Mouse (Mus musculus) hindbrain, embryonic 15.5 days (tissue): ENCODE measurements at regions not wholly inside any gene's neighbourhood (a gene's known extent, or its start where the extent isn't known, plus 50 kb on each side); places are given as distances from the start of the nearest gene placed in this dataset.

Source experiments
- ATAC-seq: fragments of 200-750 bp; cut with Nextera tagmentation; 2 replicates; pipeline ENCODE4 v1.8.0; 2017; ENCODE audit warnings: low read depth, moderate number of reproducible peaks, moderate TSS enrichment; ENCODE audit not compliant: low FRiP score
- H3K27ac ChIP-seq: fragments of 300-500 bp; sonication (generic); replicated peaks from 2 replicates; pipeline ENCODE4 v1.5.1; 2015; ENCODE audit warnings: mild to moderate bottlenecking, inconsistent platforms
- H3K27me3 ChIP-seq: fragments of 300-500 bp; sonication (generic); 2 replicates; pipeline ENCODE4 v1.6.1; 2015; ENCODE audit warnings: control low read depth, inconsistent platforms
- H3K36me3 ChIP-seq: fragments of 300-500 bp; sonication (generic); 2 replicates; pipeline ENCODE4 v1.6.1; 2015; ENCODE audit warnings: control low read depth, inconsistent platforms
- H3K4me1 ChIP-seq: fragments of 300-500 bp; sonication (generic); replicated peaks from 2 replicates; pipeline ENCODE4 v1.6.1; 2015; ENCODE audit warnings: control low read depth, inconsistent platforms
- H3K4me2 ChIP-seq: fragments of 300-500 bp; sonication (generic); 2 replicates; pipeline ENCODE4 v1.6.1; 2015; ENCODE audit warnings: moderate library complexity, mild to moderate bottlenecking, inconsistent platforms
- H3K4me3 ChIP-seq: fragments of 300-500 bp; sonication (generic); 2 replicates; pipeline ENCODE4 v1.5.1; 2015; ENCODE audit warnings: mild to moderate bottlenecking, inconsistent platforms
- H3K9ac ChIP-seq: fragments of 300-500 bp; sonication (generic); 2 replicates; pipeline ENCODE4 v1.6.1; 2015; ENCODE audit warnings: inconsistent platforms
- H3K9me3 ChIP-seq: fragments of 300-500 bp; sonication (generic); 2 replicates; pipeline ENCODE4 v1.6.1; 2016; ENCODE audit warnings: control low read depth, inconsistent platforms
- WGBS: fragments of 180-500 bp; shearing (Covaris S2); methylation state at CpG from one replicate; pipeline ENCODE4 v1.1.7; 2015; 5-methylcytosine and 5-hydroxymethylcytosine counted together

GRCm38 (mm10) chr11:19456577-19456976, 437.8 kb upstream of the Meis1 start:
- Histone ChIP-seq H3K4me1 (no peaks in the 10 kb centered on the region), H3K27me3 (no peaks in the 10 kb centered on the region), H3K9ac (no peak overlapping the region), H3K4me3 (no peak overlapping the region), H3K36me3 (no peaks in the 10 kb centered on the region), H3K27ac (no peak overlapping the region), H3K9me3 (no peaks in the 10 kb centered on the region), H3K4me2 (no peak overlapping the region)
- WGBS = 97% methylated on average over 1 of the region's 1 CpGs
- ATAC-seq = no peak

- no peak overlapping the region for H3K4me2 ChIP-seq
- peak; percentile 48 for ATAC-seq
- no peak overlapping the region for H3K9ac ChIP-seq
- H3K36me3 ChIP-seq = no peaks in the 10 kb centered on the region
- no peaks in the 10 kb centered on the region for H3K9me3 ChIP-seq
- 46% methylated on average over 6 of the region's 6 CpGs for WGBS
- no peaks in the 10 kb centered on the region for H3K27me3 ChIP-seq
- H3K4me1 ChIP-seq = peaks cover 6% of the 10 kb centered on the region; the same call in 1 of the 2 replicates
- no peak overlapping the region for H3K27ac ChIP-seq
- no peak overlapping the region for H3K4me3 ChIP-seq
These were observed 445.1 kb upstream of the Meis1 start for GRCm38 (mm10) chr11:19463730-19464358.

- Histone ChIP-seq H3K9me3 (no peaks in the 10 kb centered on the region), H3K27ac (no peak overlapping the region), H3K9ac (no peak overlapping the region), H3K36me3 (no peaks in the 10 kb centered on the region), H3K27me3 (no peaks in the 10 kb centered on the region), H3K4me1 (peaks cover 6% of the 10 kb centered on the region; the same call in 1 of the 2 replicates), H3K4me3 (no peak overlapping the region), H3K4me2 (no peak overlapping the region)
- 81% methylated on average over 3 of the region's 3 CpGs for WGBS
- no peak for ATAC-seq
These were observed 449.6 kb upstream of the Meis1 start for GRCm38 (mm10) chr11:19468373-19468772.

GRCm38 (mm10) chr11:19468803-19469202, 450.0 kb upstream of the Meis1 start:
- no peaks in the 10 kb centered on the region for H3K27me3 ChIP-seq
- 97% methylated on average over 3 of the region's 3 CpGs for WGBS

GRCm38 (mm10) chr11:19470648-19471341, 452.0 kb upstream of the Meis1 start:
- Histone ChIP-seq H3K27me3 (no peaks in the 10 kb centered on the region), H3K4me1 (peaks cover 10% of the 10 kb centered on the region), H3K4me2 (no peak overlapping the region), H3K4me3 (no peak overlapping the region), H3K27ac (no peak overlapping the region), H3K9ac (no peak overlapping the region), H3K36me3 (no peaks in the 10 kb centered on the region), H3K9me3 (no peaks in the 10 kb centered on the region)
- WGBS = 89% methylated on average over 5 of the region's 5 CpGs
- no peak for ATAC-seq

More at GRCm38 (mm10) chr11:19468803-19469202, 450.0 kb upstream of the Meis1 start:
- Histone ChIP-seq H3K9me3 (no peaks in the 10 kb centered on the region), H3K4me3 (no peak overlapping the region), H3K4me2 (no peak overlapping the region), H3K9ac (no peak overlapping the region), H3K27ac (no peak overlapping the region), H3K36me3 (no peaks in the 10 kb centered on the region), H3K4me1 (peaks cover 3% of the 10 kb centered on the region; the same call in 1 of the 2 replicates)
- no peak for ATAC-seq

- Histone ChIP-seq H3K27ac (no peak overlapping the region), H3K36me3 (no peaks in the 10 kb centered on the region), H3K27me3 (no peaks in the 10 kb centered on the region), H3K4me1 (peaks cover 12% of the 10 kb centered on the region), H3K9me3 (no peaks in the 10 kb centered on the region), H3K9ac (no peak overlapping the region), H3K4me2 (peak overlapping the region; percentile 54), H3K4me3 (peak overlapping the region; percentile 21)
- peak; percentile 80 for ATAC-seq
- WGBS = 14% methylated on average over 18 of the region's 18 CpGs
These were observed 448.9 kb upstream of the Spred2 start for GRCm38 (mm10) chr11:19475068-19475786.

GRCm38 (mm10) chr11:19493089-19493756, 431.0 kb upstream of the Spred2 start:
- Histone ChIP-seq H3K27me3 (no peaks in the 10 kb centered on the region), H3K9ac (no peak overlapping the region), H3K4me3 (no peak overlapping the region), H3K4me1 (no peaks in the 10 kb centered on the region), H3K36me3 (no peaks in the 10 kb centered on the region), H3K9me3 (no peaks in the 10 kb centered on the region), H3K4me2 (no peak overlapping the region), H3K27ac (no peak overlapping the region)
- 84% methylated on average over 2 of the region's 2 CpGs for WGBS
- no peak for ATAC-seq

GRCm38 (mm10) chr11:19521721-19522120, 402.5 kb upstream of the Spred2 start:
- no peak for ATAC-seq
- Histone ChIP-seq H3K4me1 (0 out of 2 replicates have a peak, but pooled peaks cover 3% of the 10 kb centered on the region), H3K9me3 (no peaks in the 10 kb centered on the region), H3K27me3 (no peaks in the 10 kb centered on the region), H3K4me2 (no peak overlapping the region), H3K9ac (no peak overlapping the region), H3K27ac (no peak overlapping the region), H3K36me3 (no peaks in the 10 kb centered on the region), H3K4me3 (no peak overlapping the region)
- WGBS = 76% methylated on average over 3 of the region's 3 CpGs

- Histone ChIP-seq H3K4me2 (no peak overlapping the region), H3K9me3 (no peaks in the 10 kb centered on the region), H3K27me3 (no peaks in the 10 kb centered on the region), H3K36me3 (no peaks in the 10 kb centered on the region), H3K4me3 (no peak overlapping the region), H3K4me1 (peaks cover 7% of the 10 kb centered on the region; the same call in 1 of the 2 replicates), H3K27ac (peak overlapping the region; percentile 68), H3K9ac (no peak overlapping the region)
- peak; percentile 95 for ATAC-seq
- 18% methylated on average over 6 of the region's 6 CpGs for WGBS
These were observed 400.2 kb upstream of the Spred2 start for GRCm38 (mm10) chr11:19523853-19524487.

- H3K27me3 ChIP-seq = no peaks in the 10 kb centered on the region
- peaks cover 32% of the 10 kb centered on the region for H3K4me1 ChIP-seq
- peak overlapping the region; percentile 32; the same call in 1 of the 2 replicates for H3K27ac ChIP-seq
- H3K4me2 ChIP-seq = no peak overlapping the region
- 17% methylated on average over 5 of the region's 5 CpGs for WGBS
- no peaks in the 10 kb centered on the region for H3K9me3 ChIP-seq
- ATAC-seq = no peak; the same call in 1 of the 2 replicates
- H3K9ac ChIP-seq = no peak overlapping the region
- no peaks in the 10 kb centered on the region for H3K36me3 ChIP-seq
- H3K4me3 ChIP-seq = no peak overlapping the region
These were observed 395.0 kb upstream of the Spred2 start for GRCm38 (mm10) chr11:19529126-19529525.

GRCm38 (mm10) chr11:19530652-19531051, 393.5 kb upstream of the Spred2 start:
- Histone ChIP-seq H3K9me3 (no peaks in the 10 kb centered on the region), H3K4me2 (peak overlapping the region; percentile 46), H3K9ac (no peak overlapping the region), H3K4me3 (no peak overlapping the region), H3K27me3 (no peaks in the 10 kb centered on the region), H3K36me3 (no peaks in the 10 kb centered on the region), H3K27ac (no peak overlapping the region; the same call in 1 of the 2 replicates), H3K4me1 (peaks cover 32% of the 10 kb centered on the region)
- 31% methylated on average over 3 of the region's 3 CpGs for WGBS
- peak; percentile 15; the same call in 1 of the 2 replicates for ATAC-seq
